Mouse (Mus musculus) brown adipose tissue, adult 24 weeks (tissue): ENCODE data around the gene Odf2. TPM values are rescaled to one million over a fixed set of nuclear protein-coding genes. Genes with fewer than 3 reads are reported as not detected.

Experiments used
- H3K27ac ChIP-seq: fragments of 200-500 bp; replicated peaks from 2 replicates; pipeline ENCODE4 v1.5.1; 2012; ENCODE audit warnings: low read depth, mild to moderate bottlenecking, low read length
- H3K4me1 ChIP-seq: fragments of 200-500 bp; 2 replicates; pipeline ENCODE4 v1.6.1; 2012; ENCODE audit warnings: low read length, mixed read lengths; ENCODE audit not compliant: control insufficient read depth, insufficient read depth, insufficient read length
- H3K4me3 ChIP-seq: fragments of 200-500 bp; 2 replicates; pipeline ENCODE4 v1.5.1; 2012; ENCODE audit warnings: low read depth, mild to moderate bottlenecking, low read length, moderate library complexity; ENCODE audit not compliant: insufficient read depth
- polyA plus RNA-seq: library from polyadenylated mRNA; stranded (reverse); fragments of >200 nt; gene quantifications from 2 replicates; pipeline ENCODE4 v1.2.4, GENCODE M21; 2012; ENCODE audit not compliant: missing spikeins, insufficient read depth, insufficient read length

Gene Odf2
- polyA plus RNA-seq: 7.4 and 13.7 TPM in 2 replicates

DNA sequence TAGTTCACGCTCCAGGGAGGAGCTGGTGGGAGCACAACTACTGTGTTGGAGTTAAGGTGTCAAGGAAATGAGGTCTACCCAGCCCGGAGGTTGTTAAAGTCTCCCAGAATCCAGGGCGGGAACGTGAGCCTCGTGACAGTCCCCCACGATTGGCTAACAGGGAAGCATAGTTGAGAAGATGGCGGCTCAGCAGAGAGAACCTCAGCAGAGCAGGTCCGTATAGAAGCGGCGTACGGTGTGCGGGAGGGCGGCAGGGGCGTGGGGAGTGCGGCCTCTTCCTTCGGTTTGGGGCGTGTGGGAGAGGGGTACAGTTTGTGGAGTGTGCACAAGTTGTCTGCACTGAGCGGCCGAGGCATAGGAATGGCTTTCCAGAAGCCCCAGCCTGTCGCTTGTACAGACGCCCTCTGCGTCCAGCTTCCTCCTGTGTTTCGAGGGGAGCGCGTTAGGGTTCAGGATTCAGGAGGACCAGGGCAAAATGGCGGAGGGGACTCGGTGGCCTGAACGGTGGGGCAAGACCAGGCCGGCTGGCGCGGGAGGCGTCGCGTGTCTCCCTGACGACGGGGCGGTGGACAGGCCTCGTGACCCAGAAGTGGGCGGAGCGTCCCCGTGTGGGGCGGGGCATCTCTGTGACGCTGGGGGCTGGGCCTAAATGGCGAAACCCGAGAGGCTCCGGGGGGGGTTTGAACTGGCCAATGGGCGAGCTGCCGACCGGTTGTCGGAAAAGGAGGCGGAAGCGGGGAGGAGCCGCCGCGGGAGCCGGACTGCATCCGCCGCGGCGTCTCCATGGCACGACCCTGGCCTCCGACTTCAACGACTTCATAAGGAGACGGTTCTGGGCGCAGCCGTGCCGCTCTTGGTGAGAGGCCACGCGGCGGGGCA, at the start of gene Odf2:
TSS of gene Odf2 (plus strand) at position 156 of the 879 bp plus-strand sequence.
- peaks cover 4% of the 10 kb centered on the region; the same call in 1 of the 2 replicates for H3K4me1 ChIP-seq
- peak within 1 kb of the TSS; percentile 25; the same call in 1 of the 2 replicates for H3K27ac ChIP-seq
- peak within 1 kb of the TSS; percentile 84 for H3K4me3 ChIP-seq

DNA sequence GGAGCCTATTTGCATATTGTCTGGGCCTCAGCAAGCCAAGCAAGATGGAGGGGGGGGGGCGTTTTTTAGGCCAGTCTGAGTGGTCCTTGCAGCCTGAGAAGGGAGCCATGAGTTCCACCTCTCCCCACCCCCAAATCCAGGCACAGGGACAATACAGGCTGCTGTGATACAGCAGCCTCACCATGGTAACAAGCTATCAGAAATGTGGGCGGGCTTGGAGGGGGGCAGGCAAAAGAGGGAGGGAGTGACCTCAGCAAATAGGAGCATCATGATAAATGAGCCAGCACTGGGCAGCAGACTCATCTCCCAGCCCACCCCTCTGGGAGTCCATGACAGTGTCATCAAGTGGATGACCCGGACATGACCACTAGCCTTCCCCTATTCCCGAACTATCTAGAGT, 49.6 kb upstream of the Odf2 start:
- H3K4me1 ChIP-seq: no peaks in the 10 kb centered on the region
- H3K4me3 ChIP-seq: no peak overlapping the region
- H3K27ac ChIP-seq: no peak overlapping the region

DNA sequence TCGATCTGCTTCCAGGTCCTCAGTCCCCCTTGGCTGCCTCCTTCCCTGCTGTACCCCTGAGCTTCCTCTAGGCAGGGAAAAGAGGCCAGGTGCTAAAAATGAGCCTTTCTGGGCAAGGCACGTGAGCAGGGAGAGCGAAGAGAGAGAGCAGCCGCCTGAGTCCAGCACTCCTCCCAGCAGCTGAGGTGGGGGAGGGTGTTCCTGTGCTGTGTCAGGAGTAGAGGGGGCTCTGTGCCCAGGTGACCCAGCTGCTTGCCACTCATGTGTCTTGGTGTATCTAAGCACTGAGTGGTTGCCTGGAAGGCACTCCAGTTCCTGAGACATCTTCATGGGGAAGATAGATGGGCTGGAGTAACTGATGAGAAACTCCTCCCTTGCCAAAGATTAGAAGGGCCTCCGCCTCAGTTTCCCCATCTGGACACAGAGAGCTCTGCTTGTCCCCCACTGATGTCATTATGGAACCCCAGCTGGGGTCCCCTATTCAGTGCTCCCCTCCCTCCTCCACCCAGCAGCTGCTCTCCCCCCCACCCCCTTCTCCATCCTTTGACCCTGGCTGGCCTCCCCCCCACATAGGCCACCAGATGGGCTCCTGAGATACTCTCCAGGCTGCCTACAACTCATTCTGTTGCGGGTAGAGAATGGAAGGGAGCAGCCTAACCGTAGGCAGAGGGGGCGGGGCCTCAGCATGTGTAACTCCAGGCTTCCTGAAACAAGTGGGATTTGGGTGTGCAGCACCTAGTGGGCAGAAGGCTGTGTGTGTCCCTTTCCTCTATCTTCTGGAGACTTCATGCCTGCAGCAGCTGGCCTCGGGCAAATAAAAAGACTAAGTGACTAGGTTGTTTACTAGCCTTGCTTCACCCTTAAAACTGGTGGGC, 45.6 kb upstream of the Odf2 start:
- Histone ChIP-seq H3K4me3 (no peak overlapping the region), H3K27ac (no peak overlapping the region), H3K4me1 (no peaks in the 10 kb centered on the region)

DNA sequence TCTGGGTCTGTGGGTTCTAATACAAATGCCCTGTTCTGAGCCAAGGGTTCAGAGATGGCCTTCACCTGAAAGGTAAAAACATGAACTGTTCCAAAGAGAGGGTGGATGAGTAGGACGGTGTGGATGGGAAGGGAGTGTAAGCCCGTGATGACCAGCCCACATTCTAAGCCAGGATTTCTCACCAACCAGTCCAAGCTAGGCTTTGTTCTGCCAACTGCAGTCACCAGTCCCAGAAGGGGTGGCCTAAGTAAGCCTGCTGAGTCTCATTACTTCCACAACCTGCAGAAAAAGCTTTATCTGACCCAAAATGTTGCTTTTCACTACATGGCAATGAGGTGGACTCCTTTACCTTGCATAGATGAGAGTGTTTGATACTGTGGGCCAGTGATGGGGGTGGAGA, 44.9 kb upstream of the Odf2 start:
- no peak overlapping the region for H3K27ac ChIP-seq
- H3K4me3 ChIP-seq: no peak overlapping the region
- H3K4me1 ChIP-seq: no peaks in the 10 kb centered on the region

DNA sequence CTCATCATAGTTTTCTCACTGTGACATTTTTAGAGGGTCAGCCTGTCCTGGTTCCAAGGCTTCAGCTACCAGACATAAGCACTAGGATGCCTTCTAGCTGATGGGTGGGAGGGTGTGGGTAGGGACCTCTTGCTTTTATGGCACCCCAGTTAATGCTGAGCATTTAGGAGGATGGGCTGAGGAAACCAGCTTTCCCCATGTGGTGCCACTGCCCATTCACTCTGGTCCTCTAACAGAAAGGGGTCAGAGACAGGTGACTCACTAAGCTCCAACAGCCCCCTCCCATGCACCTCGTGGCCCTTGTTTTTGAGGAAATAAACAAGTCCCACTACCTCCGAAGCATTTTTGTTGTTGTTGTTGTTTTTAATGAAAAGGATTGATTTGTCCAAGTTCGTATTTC, 44.4 kb upstream of the Odf2 start:
- Histone ChIP-seq H3K27ac (no peak overlapping the region), H3K4me3 (no peak overlapping the region), H3K4me1 (no peaks in the 10 kb centered on the region)

DNA sequence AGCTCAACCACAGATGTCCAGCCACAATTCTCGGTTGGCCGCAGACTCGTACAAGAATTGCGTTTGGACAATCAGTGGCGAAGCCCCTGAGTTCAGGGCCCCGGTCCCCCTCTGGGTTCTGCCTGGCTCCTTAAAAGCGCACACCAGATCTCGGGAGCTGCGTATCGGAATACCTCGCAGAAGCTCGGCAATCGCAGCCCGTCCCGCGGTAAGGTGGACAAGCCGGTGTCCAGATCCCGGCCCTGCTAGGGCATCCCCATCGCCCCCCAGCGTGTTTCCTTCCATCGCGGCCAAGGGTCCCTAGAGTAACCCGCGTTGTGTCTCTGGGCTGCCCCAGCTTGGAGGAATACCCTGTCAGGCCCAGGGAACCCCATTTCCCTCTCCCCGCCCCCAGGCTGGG, 43.4 kb upstream of the Odf2 start:
- Histone ChIP-seq H3K27ac (no peak overlapping the region), H3K4me3 (no peak overlapping the region), H3K4me1 (no peaks in the 10 kb centered on the region)

DNA sequence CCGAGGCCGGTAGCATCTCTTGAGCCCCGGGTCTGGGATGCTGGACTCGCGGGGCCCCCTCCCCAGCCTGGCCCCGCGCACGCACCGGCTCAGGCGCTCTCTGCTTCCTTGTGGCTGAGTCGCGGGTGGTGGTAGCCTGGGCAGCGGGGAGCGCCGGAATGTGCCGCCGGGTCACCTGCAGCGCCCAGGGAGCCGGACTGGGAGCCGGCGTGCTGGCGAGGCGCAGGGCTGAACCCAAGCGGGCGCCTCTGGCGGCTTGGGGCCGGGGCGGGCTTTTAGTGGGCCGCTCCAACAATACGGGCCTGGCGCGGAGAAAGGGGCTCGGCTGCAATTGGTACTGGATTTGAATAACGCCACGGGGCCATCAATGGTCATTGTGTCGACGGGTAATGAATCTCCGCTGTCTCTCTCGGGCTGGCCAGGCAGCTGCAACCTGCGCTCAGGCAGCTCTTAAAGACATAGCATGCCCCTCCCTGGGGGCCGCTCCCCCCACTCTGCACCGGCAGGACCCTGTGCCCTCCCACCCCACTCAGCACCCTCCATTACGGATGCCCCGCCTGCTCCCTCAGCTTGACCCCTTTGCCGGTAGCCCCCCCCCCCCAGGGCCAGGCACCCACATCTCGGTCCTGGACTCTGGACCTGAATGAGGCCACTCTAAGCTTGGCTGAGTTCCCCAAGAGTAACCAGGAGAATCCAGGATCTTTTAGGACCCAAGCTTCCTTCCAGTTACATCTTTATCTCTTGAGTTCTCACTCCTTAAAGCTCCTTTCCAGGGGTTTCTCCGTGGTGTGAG, 42.8 kb upstream of the Odf2 start:
- Histone ChIP-seq H3K4me1 (no peaks in the 10 kb centered on the region), H3K27ac (no peak overlapping the region), H3K4me3 (no peak overlapping the region)

DNA sequence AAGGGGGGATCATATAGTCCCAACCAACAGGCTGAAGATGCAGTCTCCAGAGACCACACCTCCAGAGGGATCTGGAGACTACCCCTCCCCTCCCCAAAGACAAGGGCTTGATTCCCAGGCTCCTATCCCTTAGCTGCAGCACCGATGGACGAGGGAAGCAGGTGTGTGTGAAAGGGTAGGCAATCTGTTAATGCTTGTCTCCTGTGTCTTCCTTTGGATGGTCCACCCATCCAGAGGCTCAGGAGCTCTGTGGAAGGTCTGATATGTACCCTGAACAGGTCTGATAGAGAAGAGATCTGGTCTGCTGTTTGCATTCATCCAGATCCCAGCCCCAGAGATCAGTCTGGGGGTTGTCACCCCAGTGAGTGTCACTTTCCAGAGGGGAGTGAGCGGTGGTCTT, 42.1 kb upstream of the Odf2 start:
- Histone ChIP-seq H3K4me3 (no peak overlapping the region), H3K27ac (no peak overlapping the region), H3K4me1 (no peaks in the 10 kb centered on the region)

DNA sequence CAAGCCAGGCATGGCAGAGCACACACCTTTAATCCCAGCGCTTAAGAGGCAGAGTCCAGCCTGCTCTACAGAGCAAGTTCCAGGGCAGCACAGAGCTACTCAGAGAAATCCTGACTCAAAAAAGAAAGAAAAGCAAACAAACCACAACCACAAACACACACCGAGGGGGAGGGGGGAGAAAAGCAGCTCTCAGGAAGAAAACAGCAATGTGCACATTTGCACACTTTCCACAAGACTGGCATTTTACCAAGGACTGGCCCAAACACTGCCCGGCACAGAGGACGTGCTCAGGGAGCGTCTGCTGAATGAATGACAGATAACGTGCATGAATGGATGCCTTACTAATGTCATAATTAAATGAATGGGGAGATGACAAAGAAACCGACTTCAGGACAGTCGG, 40.0 kb upstream of the Odf2 start:
- Histone ChIP-seq H3K27ac (no peak overlapping the region), H3K4me1 (no peaks in the 10 kb centered on the region), H3K4me3 (no peak overlapping the region)

DNA sequence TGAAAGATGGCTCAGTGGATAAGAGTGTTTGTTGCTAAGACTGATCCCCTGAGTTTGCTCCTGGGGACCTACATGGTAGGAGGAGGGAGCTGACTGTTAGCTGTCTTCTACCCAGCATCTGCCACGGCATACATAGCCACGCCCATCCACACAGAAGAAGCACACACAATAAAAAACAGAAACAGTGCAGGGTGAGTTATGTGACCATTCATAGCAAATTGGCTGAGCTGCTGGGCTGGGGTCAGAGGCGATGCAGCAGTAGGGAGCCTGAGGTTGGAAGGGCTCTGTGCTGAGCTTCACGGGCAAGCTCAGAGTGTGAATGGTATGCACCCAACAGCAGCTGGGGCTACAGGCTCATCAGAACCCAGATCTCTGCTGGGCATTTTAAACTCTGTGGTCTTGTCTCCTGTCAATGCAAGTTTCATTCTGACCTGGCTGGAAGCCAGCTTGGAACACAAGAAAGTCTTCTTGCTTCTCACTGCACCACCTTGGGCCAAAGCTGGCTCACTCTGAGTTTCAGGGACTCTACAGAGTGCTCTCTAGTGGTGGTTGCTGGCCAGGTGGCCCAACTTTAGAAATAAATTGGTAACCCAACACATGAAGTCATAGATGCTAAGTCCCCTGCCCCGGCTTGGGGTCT, 39.1 kb upstream of the Odf2 start:
- no peak overlapping the region for H3K4me3 ChIP-seq
- H3K27ac ChIP-seq: no peak overlapping the region
- H3K4me1 ChIP-seq: no peaks in the 10 kb centered on the region

DNA sequence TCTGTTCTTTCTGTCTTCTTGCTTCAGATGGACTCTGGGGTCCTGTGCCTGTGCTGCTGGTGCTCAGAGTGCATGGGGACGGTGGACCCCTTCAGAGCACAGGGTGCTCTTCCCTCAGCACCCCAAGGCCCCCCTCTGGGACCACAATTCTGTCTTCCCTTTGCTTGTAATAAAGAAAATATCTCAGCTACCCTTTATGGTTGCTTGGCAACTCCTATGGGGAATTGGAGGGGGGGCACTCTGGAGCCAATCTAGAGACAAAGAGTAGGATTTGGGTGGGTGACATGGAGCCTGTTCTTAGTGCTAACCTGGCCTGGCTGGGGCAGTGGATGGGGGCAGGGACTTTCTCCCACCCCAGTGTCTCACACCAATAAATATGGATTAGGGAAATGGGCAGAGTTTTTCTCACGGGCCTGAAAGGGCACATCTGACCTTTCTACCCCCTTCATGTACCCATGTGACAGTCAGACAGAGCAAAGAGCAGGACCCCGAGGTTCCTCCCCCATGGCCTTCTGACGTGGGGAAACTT, 36.0 kb upstream of the Odf2 start:
- Histone ChIP-seq H3K27ac (no peak overlapping the region), H3K4me3 (no peak overlapping the region), H3K4me1 (no peaks in the 10 kb centered on the region)

DNA sequence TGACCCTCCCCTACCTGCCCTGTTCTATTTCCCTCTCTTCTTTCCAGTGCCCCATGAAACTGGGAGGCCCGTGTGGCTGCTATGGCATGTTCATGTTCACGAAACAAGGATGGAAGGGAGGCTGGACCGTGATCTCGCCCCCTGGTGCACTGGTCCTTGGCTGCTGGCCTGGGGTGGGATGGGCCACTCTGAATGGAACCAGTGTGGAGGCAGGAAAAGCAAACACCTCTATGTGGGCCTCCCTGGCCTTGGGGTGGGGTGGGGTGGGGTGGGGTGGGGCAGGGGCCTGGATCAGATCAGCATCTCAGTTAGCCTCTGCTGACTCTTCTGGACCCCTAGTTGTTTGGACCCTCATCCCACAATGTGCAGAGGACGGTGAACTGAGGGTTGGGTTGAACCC, 35.3 kb upstream of the Odf2 start:
- H3K27ac ChIP-seq: no peak overlapping the region
- no peak overlapping the region for H3K4me3 ChIP-seq
- no peaks in the 10 kb centered on the region for H3K4me1 ChIP-seq

DNA sequence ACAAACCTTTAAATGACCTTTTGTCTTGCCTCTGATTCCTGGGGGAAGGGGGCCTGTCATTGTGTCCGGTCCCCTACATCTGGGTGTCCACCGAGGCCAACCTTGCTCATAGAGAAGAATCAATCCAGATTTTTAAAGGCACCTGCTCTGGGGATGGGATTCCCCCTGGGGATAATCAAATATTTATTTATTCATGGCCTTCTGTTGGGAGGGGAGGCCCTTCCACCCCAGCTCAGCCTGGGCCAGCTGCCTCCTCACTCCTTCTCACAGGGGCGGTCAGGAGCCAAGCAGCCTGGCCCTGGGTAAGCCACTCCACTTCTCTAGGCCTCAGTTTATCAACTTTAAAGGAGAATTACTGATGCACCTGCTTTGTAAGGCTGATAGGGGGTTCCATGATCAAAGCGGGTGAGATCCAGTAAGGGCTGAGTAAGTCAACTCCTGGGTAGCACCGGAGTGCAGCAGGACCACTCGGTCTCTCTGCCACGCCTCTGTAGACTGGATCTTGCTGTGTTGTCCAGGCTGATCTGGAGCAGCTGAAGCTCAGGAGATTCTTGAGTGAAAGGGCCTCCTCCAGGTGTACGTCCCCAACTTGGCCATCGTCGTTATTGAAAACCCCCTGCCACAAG, 33.3 kb upstream of the Odf2 start:
- Histone ChIP-seq H3K27ac (no peak overlapping the region), H3K4me3 (no peak overlapping the region), H3K4me1 (no peaks in the 10 kb centered on the region)
